Mouse (Mus musculus): ENCODE results near the gene Vmn1r21. TPM values are rescaled to one million over a fixed set of nuclear protein-coding genes. Genes with fewer than 3 reads are reported as not detected.
"Not testable (repeated sequence)": the region's sequence is repeated elsewhere in the genome, so short reads cannot be mapped to it uniquely, and the experiment has no call there.

Vmn1r21 gene
- not detected in 2 replicates for total RNA-seq (2014; rRNA removed; ENCODE audit: low replicate concordance)
- not detected in 2 replicates for polyA plus RNA-seq (2015; fragmentation: Nextera tagmentation; extraction: Ambion mirVana)

GRCm38 (mm10) chr6:57850286-57850685 lies at the start of gene Vmn1r21:
Gene Vmn1r21, minus strand, starts transcription at chr6:57850343.
- no peaks in the 10 kb centered on the region for H3K9me3 ChIP-seq (replicated peaks; ENCODE audit: control insufficient read depth, low read length)
- DNase-seq (ENCODE audit: low spot score) (no peak), ATAC-seq (ENCODE audit: insufficient read depth, low read depth) (no peak)
- no peak within 1 kb of the TSS for H3K4me3 ChIP-seq (ENCODE audit: low read depth, low read length)
- H3K27ac ChIP-seq (ENCODE audit: low read depth) = no peak within 1 kb of the TSS
- 58% methylated on average over 1 of the region's 1 CpGs for WGBS
- H3K9ac ChIP-seq (replicated peaks; ENCODE audit: low read depth, low read length) = no peak within 1 kb of the TSS
- TF ChIP-seq EP300 (IDR thresholded peaks at IDR 0.05; ENCODE audit: low read depth) (no peak), CTCF (IDR thresholded peaks at IDR 0.05; ENCODE audit: low read depth) (no peak)
- H3K4me2 ChIP-seq (ENCODE audit: low read depth, low read length) = no peak within 1 kb of the TSS
- no peaks in the 10 kb centered on the region for H3K27me3 ChIP-seq (ENCODE audit: control insufficient read depth, insufficient read depth, low read length)
- no peaks in the 10 kb centered on the region for H3K4me1 ChIP-seq (ENCODE audit: control insufficient read depth, insufficient read depth)
- no peaks in the 10 kb centered on the region for H3K36me3 ChIP-seq (replicated peaks; ENCODE audit: control insufficient read depth, insufficient read depth, low read length)

DNA sequence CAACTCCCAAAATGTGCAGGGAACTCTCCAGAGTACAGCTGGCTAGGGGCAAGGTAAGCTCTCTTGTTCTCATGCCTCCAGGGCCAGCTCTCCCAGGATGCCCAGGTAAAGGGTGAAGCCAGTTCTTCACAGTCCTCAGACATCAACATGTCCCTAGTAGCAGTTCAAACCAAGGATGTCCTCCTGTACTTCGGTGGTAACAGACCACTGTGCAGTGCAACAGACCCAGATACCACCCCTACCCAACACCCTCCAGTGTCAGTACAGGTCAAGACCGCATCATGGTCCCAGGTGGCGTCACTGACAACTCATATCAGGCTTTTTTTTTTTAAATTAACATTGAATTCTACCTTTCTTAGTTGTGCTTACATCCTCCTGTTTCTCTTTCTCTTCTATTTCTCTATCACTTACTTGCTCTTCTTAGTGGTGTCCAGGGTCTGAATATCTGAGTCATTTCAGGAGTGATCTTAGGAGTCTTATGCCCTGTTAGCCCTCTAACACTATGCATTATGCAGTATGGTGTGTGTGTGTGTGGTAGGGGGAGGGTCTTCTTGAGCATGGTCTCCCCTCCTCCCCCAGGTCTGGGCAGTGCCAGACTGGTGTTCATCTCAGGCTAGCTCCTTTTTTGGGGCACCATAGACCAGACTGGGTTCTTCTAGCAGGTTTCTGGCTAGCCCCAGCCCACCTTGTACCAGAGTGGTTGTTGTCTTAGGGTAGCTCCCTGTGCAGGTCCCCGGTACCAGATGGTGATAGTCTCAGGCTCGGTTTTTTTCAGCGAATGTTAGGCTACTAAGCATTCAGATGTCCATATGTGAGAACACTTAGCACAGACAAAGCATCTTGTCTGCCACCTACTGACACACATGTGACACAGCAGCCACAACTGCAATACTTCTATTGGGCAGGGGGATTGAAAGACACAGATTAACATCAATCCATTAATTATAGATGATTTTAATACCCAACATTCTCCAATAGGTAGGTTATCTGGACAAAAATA lies 9.2 kb upstream of the Vmn1r21 start:
- no peak overlapping the region for H3K4me2 ChIP-seq (ENCODE audit: low read depth, low read length)
- H3K9me3 ChIP-seq (replicated peaks; ENCODE audit: control insufficient read depth, low read length) = no peaks in the 10 kb centered on the region
- H3K4me1 ChIP-seq (ENCODE audit: control insufficient read depth, insufficient read depth) = no peaks in the 10 kb centered on the region
- H3K27me3 ChIP-seq (ENCODE audit: control insufficient read depth, insufficient read depth, low read length) = no peaks in the 10 kb centered on the region
- DNase-seq (ENCODE audit: low spot score) (peak; percentile 50), ATAC-seq (ENCODE audit: insufficient read depth, low read depth) (peak; percentile 41; the same call in 1 of the 2 replicates)
- TF ChIP-seq CTCF (IDR thresholded peaks at IDR 0.05; ENCODE audit: low read depth) (peak; percentile 85), EP300 (IDR thresholded peaks at IDR 0.05; ENCODE audit: low read depth) (no peak)
- WGBS = 43% methylated on average over 6 of the region's 6 CpGs
- no peak overlapping the region for H3K4me3 ChIP-seq (ENCODE audit: low read depth, low read length)
- H3K27ac ChIP-seq (ENCODE audit: low read depth) = no peak overlapping the region
- H3K9ac ChIP-seq (replicated peaks; ENCODE audit: low read depth, low read length) = no peak overlapping the region
- H3K36me3 ChIP-seq (replicated peaks; ENCODE audit: control insufficient read depth, insufficient read depth, low read length) = no peaks in the 10 kb centered on the region

- H3K4me3 ChIP-seq (ENCODE audit: low read depth, low read length); H3K27ac ChIP-seq (ENCODE audit: low read depth); ATAC-seq (ENCODE audit: insufficient read depth, low read depth); H3K4me2 ChIP-seq (ENCODE audit: low read depth, low read length); H3K36me3 ChIP-seq (replicated peaks; ENCODE audit: control insufficient read depth, insufficient read depth, low read length); H3K9me3 ChIP-seq (replicated peaks; ENCODE audit: control insufficient read depth, low read length); H3K27me3 ChIP-seq (ENCODE audit: control insufficient read depth, insufficient read depth, low read length); H3K9ac ChIP-seq (replicated peaks; ENCODE audit: low read depth, low read length); H3K4me1 ChIP-seq (ENCODE audit: control insufficient read depth, insufficient read depth); DNase-seq (ENCODE audit: low spot score): not testable (repeated sequence)
- WGBS = 85% methylated on average over 5 of the region's 5 CpGs
Observed at GRCm38 (mm10) chr6:57851177-57851576, 1.0 kb upstream of the Vmn1r21 start.

DNA sequence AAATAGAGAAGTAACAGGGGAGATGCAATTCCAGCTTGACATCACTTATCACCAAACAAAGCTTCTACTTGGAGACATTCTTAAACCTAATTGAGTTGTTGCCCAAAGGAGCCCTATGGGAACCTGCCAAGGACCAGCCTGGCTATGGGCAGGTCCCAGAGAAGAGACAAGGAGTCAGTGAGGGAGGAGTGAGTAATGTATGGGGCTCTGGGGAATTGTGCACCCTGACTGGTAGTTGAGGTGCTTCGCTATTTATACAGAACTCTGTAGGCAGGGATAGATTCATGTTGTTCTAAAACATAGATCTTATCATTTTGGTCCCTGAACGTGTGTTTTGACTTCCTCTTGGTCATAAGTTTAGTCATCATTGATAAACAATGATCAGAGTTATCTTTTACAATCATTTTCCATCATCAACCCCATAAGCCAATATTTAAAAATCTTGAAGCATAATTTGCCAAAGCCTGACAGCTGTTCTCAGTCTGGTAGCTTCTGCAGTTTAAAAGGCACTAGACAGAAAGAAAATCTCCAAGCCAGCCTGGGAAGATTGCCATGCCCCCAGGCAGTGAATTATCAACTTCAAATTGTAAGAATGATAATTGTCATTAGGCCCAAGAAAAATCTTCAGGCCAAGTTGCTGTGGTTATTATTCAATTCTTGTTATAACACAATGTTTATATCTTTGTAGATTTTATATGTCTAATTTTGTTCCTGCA lies 10.3 kb downstream of the Vmn1r21 start:
- no peak for TF ChIP-seq EP300 (IDR thresholded peaks at IDR 0.05; ENCODE audit: low read depth)
- no peak for TF ChIP-seq CTCF (IDR thresholded peaks at IDR 0.05; ENCODE audit: low read depth)
- H3K9ac ChIP-seq (replicated peaks; ENCODE audit: low read depth, low read length) = no peak overlapping the region
- ATAC-seq (ENCODE audit: insufficient read depth, low read depth) (no peak), DNase-seq (ENCODE audit: low spot score) (no peak)
- no peak overlapping the region for H3K4me3 ChIP-seq (ENCODE audit: low read depth, low read length)
- H3K27me3 ChIP-seq (ENCODE audit: control insufficient read depth, insufficient read depth, low read length) = no peaks in the 10 kb centered on the region
- no peak overlapping the region for H3K27ac ChIP-seq (ENCODE audit: low read depth)
- H3K4me2 ChIP-seq (ENCODE audit: low read depth, low read length) = no peak overlapping the region
- H3K36me3 ChIP-seq (replicated peaks; ENCODE audit: control insufficient read depth, insufficient read depth, low read length) = no peaks in the 10 kb centered on the region
- H3K9me3 ChIP-seq (replicated peaks; ENCODE audit: control insufficient read depth, low read length) = no peaks in the 10 kb centered on the region
- WGBS = 60% methylated on average over 2 of the region's 2 CpGs
- H3K4me1 ChIP-seq (ENCODE audit: control insufficient read depth, insufficient read depth) = no peaks in the 10 kb centered on the region

DNA sequence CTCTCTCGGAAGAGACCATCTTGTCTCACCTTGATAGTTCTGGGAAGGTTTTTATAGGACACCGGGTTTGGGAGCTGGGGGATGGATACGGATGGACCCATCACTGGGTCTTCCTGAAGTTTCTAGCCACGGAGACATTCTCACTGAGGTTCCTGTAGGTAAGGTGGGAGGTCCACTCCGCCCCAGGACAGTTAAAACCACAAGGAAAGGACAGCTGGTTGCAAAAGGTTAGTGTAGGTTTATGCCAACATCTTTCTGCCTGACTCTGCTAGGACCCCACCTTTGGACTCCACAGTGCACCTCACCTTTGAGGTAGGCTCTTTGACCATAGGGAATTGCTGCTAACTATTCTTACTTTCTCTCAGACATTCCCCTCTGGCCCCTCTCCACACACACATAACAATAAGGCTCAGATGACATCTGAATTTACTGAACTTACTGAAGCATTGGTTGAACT lies 24.9 kb downstream of the Vmn1r21 start:
- Histone ChIP-seq H3K4me3 (ENCODE audit: low read depth, low read length) (peak overlapping the region; percentile 64), H3K27ac (ENCODE audit: low read depth) (no peak overlapping the region), H3K36me3 (replicated peaks; ENCODE audit: control insufficient read depth, insufficient read depth, low read length) (no peaks in the 10 kb centered on the region), H3K27me3 (ENCODE audit: control insufficient read depth, insufficient read depth, low read length) (no peaks in the 10 kb centered on the region), H3K4me1 (ENCODE audit: control insufficient read depth, insufficient read depth) (no peaks in the 10 kb centered on the region), H3K9ac (replicated peaks; ENCODE audit: low read depth, low read length) (peak overlapping the region; percentile 71), H3K9me3 (replicated peaks; ENCODE audit: control insufficient read depth, low read length) (no peaks in the 10 kb centered on the region), H3K4me2 (ENCODE audit: low read depth, low read length) (peak overlapping the region; percentile 68)
- TF ChIP-seq EP300 (IDR thresholded peaks at IDR 0.05; ENCODE audit: low read depth) (no peak), CTCF (IDR thresholded peaks at IDR 0.05; ENCODE audit: low read depth) (no peak)
- no peak for DNase-seq (ENCODE audit: low spot score)
- WGBS = 6% methylated on average over 5 of the region's 5 CpGs
- no peak for ATAC-seq (ENCODE audit: insufficient read depth, low read depth)

All from heart, postnatal 0 days (tissue).